Mouse (Mus musculus) left cerebral cortex, adult 2 months (tissue): ENCODE measurements around the gene Klhl15. TPM values are rescaled to one million over a fixed set of nuclear protein-coding genes. Genes with fewer than 3 reads are reported as not detected.
A peak's percentile ranks its signal among the peaks of the same experiment; 100 is the strongest.

Experiments used
- DNase-seq, 2 experiments: peaks; one replicate each; pipeline ENCODE4 v3.0.0; 2021 to 2022; ENCODE audit warnings: low spot score in 2 of 2, mixed read lengths in 1 of 2; ENCODE audit errors: extremely low spot score in 1 of 2
- H3K27ac ChIP-seq: fragments of 200-600 bp; 2 replicates; pipeline ENCODE4 v1.8.1; 2022
- H3K4me3 ChIP-seq: fragments of 200-600 bp; 2 replicates; pipeline ENCODE4 v1.8.1; 2022
- CTCF ChIP-seq: fragments of 200-600 bp; IDR thresholded peaks from 2 replicates; pipeline ENCODE4 v1.8.1; 2022; ENCODE audit warnings: antibody characterized with exemption, mild to moderate bottlenecking, moderate library complexity
- intact Hi-C: fragments of 180-260 bp; cut with DNase I; formaldehyde crosslinking; loops from one replicate; pipeline ENCODE4 v1.15.1; 2025
- microRNA-seq, 2 experiments: library from miRNA; unstranded; fragments of <30 nt; microRNA quantifications; one replicate each; pipeline ENCODE4 v1.2.0; 2021
- total RNA-seq, 2 experiments: library from RNA; stranded (reverse); gene quantifications; 2 replicates each; pipeline ENCODE4 v1.2.3; 2021

Klhl15 gene
- total RNA-seq, 2 experiments from 2014 or later = 28.5 to 30.9 TPM

DNA sequence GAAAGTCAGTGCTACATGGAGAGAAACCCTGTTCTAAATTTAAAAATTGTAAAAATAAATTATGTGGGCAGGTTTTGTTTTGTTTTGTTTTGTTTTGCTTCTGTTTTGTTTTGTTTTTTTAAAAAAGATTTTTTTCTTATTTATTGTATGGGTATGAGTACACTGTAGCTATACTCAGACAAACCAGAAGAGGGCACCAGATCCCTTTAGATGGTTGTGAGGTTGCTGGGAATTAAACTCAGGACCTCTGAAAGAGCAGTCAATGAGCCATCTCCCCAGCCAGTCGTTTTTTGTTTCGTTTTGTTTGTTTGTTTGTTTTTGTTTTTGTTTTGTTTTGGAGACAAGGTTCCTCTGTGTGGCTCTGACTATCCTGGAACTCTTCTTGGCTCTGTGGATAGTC lies 54.5 kb downstream of the Klhl15 start:
- H3K27ac ChIP-seq = no peak overlapping the region
- peak in 1 of 2 experiments; percentile 11 for DNase-seq
- intact Hi-C loops = loop anchor here (1.0 kb wide), 1 partner anchor 77 kb away; the partner anchor contains the start of gene Fam90a1b
- no peak overlapping the region for H3K4me3 ChIP-seq
- TF ChIP-seq CTCF = peak; percentile 71

GRCm38 (mm10) chrX:94302928-94303327 lies 68.5 kb downstream of the Klhl15 start:
- DNase-seq = no peak
- H3K4me3 ChIP-seq = no peak overlapping the region
- no peak overlapping the region for H3K27ac ChIP-seq
- intact Hi-C loops = no loop called here
- TF ChIP-seq CTCF = no peak

GRCm38 (mm10) chrX:94321036-94321902 lies 86.9 kb downstream of the Klhl15 start:
- no peak overlapping the region for H3K4me3 ChIP-seq
- no peak for DNase-seq
- TF ChIP-seq CTCF = no peak
- H3K27ac ChIP-seq = no peak overlapping the region
- intact Hi-C loops = no loop called here

Small RNAs within 50 kb of the gene (microRNA-seq; reads per million reads assigned to microRNA genes)
- 0 reads per million in 2 experiments for gene Mir7673

Other genes starting within 250 kb of the Klhl15 start
- 10 to 100 TPM; 37.2 to 37.6 TPM for gene Zfx, start 110.9 kb upstream of the Klhl15 start, total RNA-seq
- gene Eif2s3x, start 21.7 kb upstream of the Klhl15 start, total RNA-seq = 100 to 1,000 TPM in 1 of 2 experiments, 10 to 100 TPM in 1; 99.9 to 153 TPM
- gene Fam90a1b, start 132.2 kb downstream of the Klhl15 start, total RNA-seq = not detected
- gene Apoo, start 132.5 kb downstream of the Klhl15 start, total RNA-seq = 10 to 100 TPM; 56.6 to 74.0 TPM